In the genomic region with DNA sequence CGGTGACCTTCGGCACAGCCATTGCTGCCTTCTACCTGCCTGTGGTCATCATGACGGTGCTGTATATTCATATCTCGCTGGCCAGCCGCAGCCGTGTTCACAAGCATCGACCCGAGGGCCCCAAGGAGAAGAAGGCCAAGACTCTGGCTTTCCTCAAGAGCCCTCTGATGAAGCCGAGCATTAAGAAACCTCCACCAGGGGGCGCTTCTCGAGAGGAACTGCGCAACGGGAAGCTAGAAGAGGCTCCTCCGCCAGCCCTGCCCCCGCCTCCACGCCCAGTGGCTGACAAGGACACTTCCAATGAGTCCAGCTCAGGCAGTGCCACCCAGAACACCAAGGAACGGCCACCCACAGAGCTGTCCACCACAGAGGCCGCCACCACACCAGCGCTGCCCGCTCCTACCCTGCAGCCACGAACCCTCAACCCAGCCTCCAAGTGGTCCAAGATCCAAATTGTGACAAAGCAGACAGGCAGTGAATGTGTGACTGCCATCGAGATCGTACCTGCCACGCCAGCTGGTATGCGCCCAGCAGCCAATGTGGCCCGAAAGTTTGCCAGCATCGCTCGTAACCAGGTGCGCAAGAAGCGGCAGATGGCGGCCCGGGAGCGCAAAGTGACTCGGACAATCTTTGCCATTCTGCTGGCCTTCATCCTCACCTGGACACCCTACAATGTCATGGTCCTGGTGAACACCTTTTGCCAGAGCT, we compare ENCODE assay signal across 8 mouse cellular contexts. TPM values are rescaled to one million over a fixed set of nuclear protein-coding genes. Genes with fewer than 3 reads are reported as not detected.
A peak's percentile ranks its signal among the peaks of the same experiment; 100 is the strongest.
DNase-seq lines count a peak whose midpoint lies in the region; ATAC-seq and TF ChIP-seq lines count a peak whose summit lies in the region.

No protein-coding gene starts in this region.

- no peak overlapping the region for H3K9ac ChIP-seq in kidney, embryonic 16.5 days (replicated peaks; ENCODE audit: low read length)
- no peak overlapping the region for H3K9ac ChIP-seq in liver, embryonic 13.5 days
- H3K9ac ChIP-seq in neural tube, embryonic 12.5 days = no peak overlapping the region

- peaks cover 7% of the 10 kb centered on the region; the same call in 1 of the 2 replicates for H3K36me3 ChIP-seq in heart, embryonic 10.5 days
- no peaks in the 10 kb centered on the region for H3K36me3 ChIP-seq in kidney, embryonic 16.5 days (ENCODE audit: insufficient read depth, low read length)
- peaks cover 3% of the 10 kb centered on the region for H3K36me3 ChIP-seq in liver, embryonic 13.5 days
- no peaks in the 10 kb centered on the region for H3K36me3 ChIP-seq in neural tube, embryonic 12.5 days
- peaks cover 4% of the 10 kb centered on the region for H3K36me3 ChIP-seq in thymus, adult 2 months (ENCODE audit: control insufficient read depth, insufficient read depth, low read length)

- no peak for ATAC-seq in kidney, embryonic 16.5 days (ENCODE audit: low FRiP score, low TSS enrichment)
- ATAC-seq in liver, embryonic 13.5 days (ENCODE audit: low read depth) = no peak; the same call in 1 of the 2 replicates
- ATAC-seq in neural tube, embryonic 12.5 days (ENCODE audit: low FRiP score, low read depth) = no peak

- peak; percentile 77; the same call in 1 of the 2 replicates for TF ChIP-seq CTCF in thymus, adult 2 months (IDR thresholded peaks at IDR 0.05; ENCODE audit: borderline replicate concordance, control insufficient read depth, extremely low read depth, insufficient read depth, low read length, poor library complexity)

- H3K4me2 ChIP-seq in kidney, embryonic 16.5 days (replicated peaks; ENCODE audit: low read depth, low read length) = peak overlapping the region; percentile 17
- peak overlapping the region; percentile 51 for H3K4me2 ChIP-seq in liver, embryonic 13.5 days
- peak overlapping the region; percentile 79 for H3K4me2 ChIP-seq in neural tube, embryonic 12.5 days (replicated peaks)

- 34% methylated on average over 34 of the region's 34 CpGs for WGBS in heart, embryonic 10.5 days
- WGBS in kidney, embryonic 16.5 days = 44% methylated on average over 34 of the region's 34 CpGs
- 37% methylated on average over 34 of the region's 34 CpGs for WGBS in liver, embryonic 13.5 days (ENCODE audit: insufficient replicate concordance)
- WGBS in neural tube, embryonic 12.5 days = 41% methylated on average over 34 of the region's 34 CpGs
- WGBS in thymus, adult 2 months = 57% methylated on average over 34 of the region's 34 CpGs

- peaks cover 64% of the 10 kb centered on the region for H3K4me1 ChIP-seq in heart, embryonic 10.5 days
- H3K4me1 ChIP-seq in kidney, embryonic 16.5 days (ENCODE audit: insufficient read depth, low read length) = peaks cover 35% of the 10 kb centered on the region
- H3K4me1 ChIP-seq in liver, embryonic 13.5 days (replicated peaks) = peaks cover 59% of the 10 kb centered on the region
- H3K4me1 ChIP-seq in neural tube, embryonic 12.5 days = peaks cover 48% of the 10 kb centered on the region
- H3K4me1 ChIP-seq in thymus, adult 2 months (replicated peaks; ENCODE audit: control insufficient read depth, insufficient read depth, low read length) = peaks cover 36% of the 10 kb centered on the region

- peak overlapping the region; percentile 7; the same call in 1 of the 2 replicates for H3K27ac ChIP-seq in heart, embryonic 10.5 days
- H3K27ac ChIP-seq in kidney, embryonic 16.5 days (ENCODE audit: low read length) = no peak overlapping the region
- H3K27ac ChIP-seq in liver, embryonic 13.5 days = no peak overlapping the region
- no peak overlapping the region for H3K27ac ChIP-seq in neural tube, embryonic 12.5 days
- no peak overlapping the region for H3K27ac ChIP-seq in thymus, adult 2 months (ENCODE audit: control insufficient read depth, insufficient read depth, low read length)

- H3K27me3 ChIP-seq in heart, embryonic 10.5 days (ENCODE audit: insufficient read depth, poor library complexity, severe bottlenecking) = peaks cover 33% of the 10 kb centered on the region
- peaks cover 17% of the 10 kb centered on the region for H3K27me3 ChIP-seq in kidney, embryonic 16.5 days (ENCODE audit: insufficient read depth, low read length)
- H3K27me3 ChIP-seq in liver, embryonic 13.5 days = peaks cover 71% of the 10 kb centered on the region
- peaks cover 20% of the 10 kb centered on the region for H3K27me3 ChIP-seq in neural tube, embryonic 12.5 days (replicated peaks)
- H3K27me3 ChIP-seq in thymus, adult 2 months (ENCODE audit: control insufficient read depth, insufficient read depth, low read length) = peaks cover 8% of the 10 kb centered on the region; the same call in 1 of the 2 replicates

- peak; percentile 79 for DNase-seq in CD4-positive helper T cell, adult 2 months (ENCODE audit: low read depth, low spot score)
- peak; percentile 73 for DNase-seq in T-cell, adult 2 months (ENCODE audit: low spot score)
- DNase-seq in embryo, embryonic 10 days (ENCODE audit: low spot score) = peak; percentile 85
- DNase-seq in heart, embryonic 10.5 days (ENCODE audit: low spot score) = peak; percentile 93
- DNase-seq in liver, embryonic 13.5 days = peak; percentile 69
- peak; percentile 81 for DNase-seq in thymus, adult 2 months

- peak overlapping the region; percentile 36 for H3K4me3 ChIP-seq in heart, embryonic 10.5 days
- no peak overlapping the region for H3K4me3 ChIP-seq in kidney, embryonic 16.5 days (ENCODE audit: low read length)
- H3K4me3 ChIP-seq in liver, embryonic 13.5 days (replicated peaks) = no peak overlapping the region
- no peak overlapping the region for H3K4me3 ChIP-seq in neural tube, embryonic 12.5 days
- H3K4me3 ChIP-seq in thymus, adult 2 months (ENCODE audit: control insufficient read depth, insufficient read depth, low read length) = no peak overlapping the region

- 0 out of 2 replicates have a peak, but pooled peaks have one; percentile 11 for TF ChIP-seq POLR2A in thymus, adult 2 months (IDR thresholded peaks at IDR 0.05; ENCODE audit: control insufficient read depth, extremely low read depth, insufficient read depth, low read length, poor library complexity)

- no peaks in the 10 kb centered on the region for H3K9me3 ChIP-seq in heart, embryonic 10.5 days
- no peaks in the 10 kb centered on the region for H3K9me3 ChIP-seq in kidney, embryonic 16.5 days (ENCODE audit: low read length)
- H3K9me3 ChIP-seq in liver, embryonic 13.5 days (replicated peaks) = no peaks in the 10 kb centered on the region
- H3K9me3 ChIP-seq in neural tube, embryonic 12.5 days = no peaks in the 10 kb centered on the region

RNA-seq across cellular contexts. Expression of gene Chrm4, which starts 0.9 kb away (rescaled TPM):
- 0.16 and 0.57 TPM in 2 replicates for polyA plus RNA-seq in heart, embryonic 10.5 days (2016; fragmentation: Nextera tagmentation; extraction: Ambion mirVana)
- polyA plus RNA-seq in kidney, embryonic 16.5 days (2015; fragmentation: Nextera tagmentation; extraction: Ambion mirVana) = 0.11 and 0.19 TPM in 2 replicates
- 0.07 and 0.09 TPM in 2 replicates for polyA plus RNA-seq in liver, embryonic 13.5 days (2015; fragmentation: Nextera tagmentation; extraction: Ambion mirVana)
- polyA plus RNA-seq in neural tube, embryonic 12.5 days (2016; fragmentation: Nextera tagmentation; extraction: Ambion mirVana) = 0.50 and 0.96 TPM in 2 replicates
- polyA plus RNA-seq in thymus, adult 2 months (2012; rRNA removed) = 0.80 and 0.87 TPM in 2 replicates

RNA-seq across cellular contexts. Expression of gene Mdk, which starts 4.1 kb away (rescaled TPM):
- polyA plus RNA-seq in heart, embryonic 10.5 days (2016; fragmentation: Nextera tagmentation; extraction: Ambion mirVana) = 1,001 and 1,694 TPM in 2 replicates
- polyA plus RNA-seq in kidney, embryonic 16.5 days (2015; fragmentation: Nextera tagmentation; extraction: Ambion mirVana) = 1,159 and 1,184 TPM in 2 replicates
- polyA plus RNA-seq in liver, embryonic 13.5 days (2015; fragmentation: Nextera tagmentation; extraction: Ambion mirVana) = 50.1 and 52.2 TPM in 2 replicates
- polyA plus RNA-seq in neural tube, embryonic 12.5 days (2016; fragmentation: Nextera tagmentation; extraction: Ambion mirVana) = 774 and 775 TPM in 2 replicates
- polyA plus RNA-seq in thymus, adult 2 months (2012; rRNA removed) = 12.0 and 17.7 TPM in 2 replicates

RNA-seq across cellular contexts. Expression of gene Gm9821, which starts 17.5 kb away (rescaled TPM):
- polyA plus RNA-seq in heart, embryonic 10.5 days (2016; fragmentation: Nextera tagmentation; extraction: Ambion mirVana) = 1.9 and 3.0 TPM in 2 replicates
- polyA plus RNA-seq in kidney, embryonic 16.5 days (2015; fragmentation: Nextera tagmentation; extraction: Ambion mirVana) = 0.27 and 0.71 TPM in 2 replicates
- 0.80 and 0.89 TPM in 2 replicates for polyA plus RNA-seq in liver, embryonic 13.5 days (2015; fragmentation: Nextera tagmentation; extraction: Ambion mirVana)
- 0.29 and 0.32 TPM in 2 replicates for polyA plus RNA-seq in neural tube, embryonic 12.5 days (2016; fragmentation: Nextera tagmentation; extraction: Ambion mirVana)
- polyA plus RNA-seq in thymus, adult 2 months (2012; rRNA removed) = 0.08 TPM in 1 of 2 replicates, not detected in the other

RNA-seq across cellular contexts. Expression of gene Dgkz, which starts 47.7 kb away (rescaled TPM):
- polyA plus RNA-seq in heart, embryonic 10.5 days (2016; fragmentation: Nextera tagmentation; extraction: Ambion mirVana) = 58.4 and 61.0 TPM in 2 replicates
- 52.0 and 52.1 TPM in 2 replicates for polyA plus RNA-seq in kidney, embryonic 16.5 days (2015; fragmentation: Nextera tagmentation; extraction: Ambion mirVana)
- polyA plus RNA-seq in liver, embryonic 13.5 days (2015; fragmentation: Nextera tagmentation; extraction: Ambion mirVana) = 24.7 and 28.0 TPM in 2 replicates
- 36.0 and 41.6 TPM in 2 replicates for polyA plus RNA-seq in neural tube, embryonic 12.5 days (2016; fragmentation: Nextera tagmentation; extraction: Ambion mirVana)
- 1,103 and 1,229 TPM in 2 replicates for polyA plus RNA-seq in thymus, adult 2 months (2012; rRNA removed)

Comparison
In these comparisons a context has a peak if more than half of its experiments do, and no peak if none do; other contexts are left out.
1. H3K4me2 ChIP-seq: peak in every context shown above with its lines; median percentile 79 in neural tube, embryonic 12.5 days; 51 in liver, embryonic 13.5 days; 17 in kidney, embryonic 16.5 days.
2. RNA of gene Mdk, which starts 4.1 kb away (polyA plus RNA-seq): 1,001 to 1,694 TPM in heart, embryonic 10.5 days, 1,159 to 1,184 TPM in kidney, embryonic 16.5 days and 774 to 775 TPM in neural tube, embryonic 12.5 days; 50.1 to 52.2 TPM in liver, embryonic 13.5 days and 12.0 to 17.7 TPM in thymus, adult 2 months; every median in the first group is over 10 times any median in the second.
3. Peak in every context shown above with its lines, with median percentiles within 50 percentile points of each other: DNase-seq.